Mouse (Mus musculus) testis, adult 2 months (tissue): ENCODE measurements at regions not wholly inside any gene's neighbourhood (a gene's known extent, or its start where the extent isn't known, plus 50 kb on each side); places are given as distances from the start of the nearest gene placed in this dataset.

ENCODE experiments used
- CTCF ChIP-seq: fragments of 200-500 bp; IDR thresholded peaks from 2 replicates; pipeline ENCODE4 v1.5.1; 2012; ENCODE audit warnings: low read depth, mild to moderate bottlenecking, inconsistent platforms, low read length, moderate library complexity; ENCODE audit not compliant: control insufficient read depth, insufficient read depth, insufficient replicate concordance
- POLR2A ChIP-seq: fragments of 200-500 bp; IDR thresholded peaks from 2 replicates; pipeline ENCODE4 v1.6.1; 2012; ENCODE audit warnings: low read depth, mild to moderate bottlenecking, inconsistent platforms, low read length, moderate library complexity; ENCODE audit not compliant: control insufficient read depth

GRCm38 (mm10) chr16:39286797-39287565, 394.5 kb downstream of the Igsf11 start:
- TF ChIP-seq POLR2A (no peak), CTCF (no peak)
